Mouse (Mus musculus): ENCODE data around the gene Tex22.

GRCm38 (mm10) chr12:113097040-113097439, 22.7 kb downstream of the Tex22 start:
- TF ChIP-seq POLR2A (IDR thresholded peaks at IDR 0.05; ENCODE audit: extremely low read depth, insufficient read depth, low read length) = no peak
- TF ChIP-seq CTCF (IDR thresholded peaks at IDR 0.05; ENCODE audit: low read depth, low read length) = no peak

Measured in liver, adult 2 months (tissue).